Mouse (Mus musculus) liver, adult 2 months (tissue): Measurements from ENCODE around the gene Dlk2. TPM values are rescaled to one million over a fixed set of nuclear protein-coding genes. Genes with fewer than 3 reads are reported as not detected.
A peak's percentile ranks its signal among the peaks of the same experiment; 100 is the strongest.

Experiments used
- DNase-seq: peaks from one replicate; pipeline ENCODE4 v3.0.0-alpha.2; 2011; ENCODE audit warnings: low read depth, low spot score; ENCODE audit errors: extremely low read depth
- H3K27ac ChIP-seq: fragments of 200-500 bp; replicated peaks from 2 replicates; pipeline ENCODE4 v1.5.1; 2012; ENCODE audit warnings: low read depth, mild to moderate bottlenecking, control low read depth, inconsistent platforms, low read length; ENCODE audit not compliant: insufficient read depth
- H3K27me3 ChIP-seq: fragments of 200-500 bp; 2 replicates; pipeline ENCODE4 v1.6.1; 2012; ENCODE audit warnings: mild to moderate bottlenecking, moderate library complexity, low read length, inconsistent platforms; ENCODE audit not compliant: control insufficient read depth, insufficient read depth
- H3K36me3 ChIP-seq: fragments of 200-500 bp; 2 replicates; pipeline ENCODE4 v1.6.1; 2012; ENCODE audit warnings: low read length, inconsistent platforms; ENCODE audit not compliant: control insufficient read depth, insufficient read depth
- H3K4me1 ChIP-seq: fragments of 200-500 bp; 2 replicates; pipeline ENCODE4 v1.6.1; 2011; ENCODE audit warnings: low read length; ENCODE audit not compliant: control insufficient read depth, insufficient read depth
- H3K4me3 ChIP-seq: fragments of 200-500 bp; 2 replicates; pipeline ENCODE4 v1.5.1; 2011; ENCODE audit warnings: low read depth, mild to moderate bottlenecking, control low read depth, low read length, moderate library complexity; ENCODE audit not compliant: insufficient read depth
- H3K79me2 ChIP-seq: fragments of 200-500 bp; 2 replicates; pipeline ENCODE4 v1.6.1; 2012; ENCODE audit warnings: inconsistent platforms, mild to moderate bottlenecking, low read length, moderate library complexity; ENCODE audit not compliant: control insufficient read depth, insufficient read depth
- H3K9ac ChIP-seq: fragments of 200-500 bp; 2 replicates; pipeline ENCODE4 v1.6.1; 2012; ENCODE audit warnings: low read depth, mild to moderate bottlenecking, control low read depth, inconsistent platforms, low read length
- CTCF ChIP-seq: fragments of 200-500 bp; IDR thresholded peaks from 2 replicates; pipeline ENCODE4 v1.5.1; 2011; ENCODE audit warnings: low read depth, low read length, control low read depth
- POLR2A ChIP-seq: fragments of 200-500 bp; IDR thresholded peaks from 2 replicates; pipeline ENCODE4 v1.6.1; 2011; ENCODE audit warnings: low read length, control low read depth; ENCODE audit not compliant: insufficient read depth; ENCODE audit errors: extremely low read depth
- WGBS: fragments of 180-500 bp; shearing (Covaris S2); methylation state at CpG from one replicate; pipeline ENCODE4 v1.1.7; 2018; 5-methylcytosine and 5-hydroxymethylcytosine counted together
- polyA plus RNA-seq: library from polyadenylated mRNA; depleted of rRNA; stranded (reverse); fragments of >200 nt; gene quantifications from 2 replicates; pipeline ENCODE4 v1.2.3, GENCODE M21; 2012; rRNA removed
- total RNA-seq: library from RNA; depleted of rRNA; stranded (reverse); fragments of >200 nt; gene quantifications from 2 replicates; pipeline ENCODE4 v1.2.3, GENCODE M21; 2014; rRNA removed

The Dlk2 gene
- total RNA-seq (not detected in 2 replicates), polyA plus RNA-seq (not detected in 2 replicates)

GRCm38 (mm10) chr17:46297364-46298219 is at the start of gene Dlk2:
TSS of gene Dlk2 (plus strand) at chr17:46297421.
- H3K27me3 ChIP-seq, result peaks cover 10% of the 10 kb centered on the region; the same call in 1 of the 2 replicates
- H3K36me3 ChIP-seq, result no peaks in the 10 kb centered on the region
- WGBS, result 1% methylated on average over 83 of the region's 86 CpGs
- TF ChIP-seq POLR2A, result no peak
- TF ChIP-seq CTCF, result no peak
- no peaks in the 10 kb centered on the region for H3K79me2 ChIP-seq
- DNase-seq, result no peak
- peaks cover 3% of the 10 kb centered on the region; the same call in 1 of the 2 replicates for H3K4me1 ChIP-seq
- H3K27ac ChIP-seq, result no peak within 1 kb of the TSS
- H3K9ac ChIP-seq, result no peak within 1 kb of the TSS
- H3K4me3 ChIP-seq, result peak within 1 kb of the TSS; percentile 55; the same call in 1 of the 2 replicates

- no peaks in the 10 kb centered on the region for H3K27me3 ChIP-seq
- peaks cover 7% of the 10 kb centered on the region; the same call in 1 of the 2 replicates for H3K79me2 ChIP-seq
- WGBS, result under 1% methylated on average over 53 of the region's 53 CpGs
- peak within 1 kb of the TSS; percentile 90 for H3K4me3 ChIP-seq
- H3K36me3 ChIP-seq, result peaks cover 4% of the 10 kb centered on the region; the same call in 1 of the 2 replicates
- TF ChIP-seq CTCF, result no peak
- TF ChIP-seq POLR2A, result peak; percentile 77; the same call in 1 of the 2 replicates
- peak within 1 kb of the TSS; percentile 68 for H3K27ac ChIP-seq
- DNase-seq, result peak; percentile 84
- H3K9ac ChIP-seq, result peak within 1 kb of the TSS; percentile 92
- H3K4me1 ChIP-seq, result peaks cover 13% of the 10 kb centered on the region
Measured at GRCm38 (mm10) chr17:46247512-46248188, 49.6 kb upstream of the Dlk2 start, which contains the start of the genes Polr1c and Yipf3. TSS of gene Polr1c (minus strand) at chr17:46248054. TSS of gene Yipf3 (plus strand) at chr17:46248080.

DNA sequence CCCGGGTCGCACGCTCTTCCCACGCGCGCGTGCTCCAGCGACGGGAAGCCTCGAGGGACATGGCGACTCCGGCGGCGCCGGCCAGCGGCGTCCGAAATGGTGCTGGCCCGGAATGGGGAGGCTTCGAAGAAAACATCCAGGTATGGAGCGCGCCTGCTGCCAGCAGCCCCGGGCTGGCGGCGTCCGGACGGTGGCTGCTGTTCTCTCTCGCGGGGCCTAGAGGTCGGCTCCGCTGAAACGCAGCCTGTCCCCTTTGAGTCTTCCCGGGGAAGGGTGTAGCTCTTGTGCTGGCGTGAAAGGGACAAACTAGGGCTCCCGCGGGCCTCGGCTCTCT is 49.1 kb upstream of the Dlk2 start:
- Histone ChIP-seq H3K9ac (peak overlapping the region; percentile 92), H3K79me2 (peaks cover 7% of the 10 kb centered on the region; the same call in 1 of the 2 replicates), H3K4me1 (peaks cover 13% of the 10 kb centered on the region), H3K36me3 (peaks cover 4% of the 10 kb centered on the region; the same call in 1 of the 2 replicates), H3K4me3 (peak overlapping the region; percentile 90), H3K27ac (peak overlapping the region; percentile 68), H3K27me3 (no peaks in the 10 kb centered on the region)
- no peak for TF ChIP-seq CTCF
- TF ChIP-seq POLR2A, result no peak
- DNase-seq, result no peak
- WGBS, result under 1% methylated on average over 37 of the region's 37 CpGs

GRCm38 (mm10) chr17:46251174-46251573 is 46.0 kb upstream of the Dlk2 start:
- 84% methylated on average over 7 of the region's 7 CpGs for WGBS
- Histone ChIP-seq H3K36me3 (peaks cover 2% of the 10 kb centered on the region; the same call in 1 of the 2 replicates), H3K4me1 (peaks cover 15% of the 10 kb centered on the region), H3K79me2 (peaks cover 7% of the 10 kb centered on the region; the same call in 1 of the 2 replicates), H3K9ac (no peak overlapping the region), H3K4me3 (no peak overlapping the region), H3K27me3 (no peaks in the 10 kb centered on the region; the same call in 1 of the 2 replicates), H3K27ac (no peak overlapping the region)
- no peak for DNase-seq
- TF ChIP-seq CTCF (peak; percentile 35), POLR2A (no peak)

DNA sequence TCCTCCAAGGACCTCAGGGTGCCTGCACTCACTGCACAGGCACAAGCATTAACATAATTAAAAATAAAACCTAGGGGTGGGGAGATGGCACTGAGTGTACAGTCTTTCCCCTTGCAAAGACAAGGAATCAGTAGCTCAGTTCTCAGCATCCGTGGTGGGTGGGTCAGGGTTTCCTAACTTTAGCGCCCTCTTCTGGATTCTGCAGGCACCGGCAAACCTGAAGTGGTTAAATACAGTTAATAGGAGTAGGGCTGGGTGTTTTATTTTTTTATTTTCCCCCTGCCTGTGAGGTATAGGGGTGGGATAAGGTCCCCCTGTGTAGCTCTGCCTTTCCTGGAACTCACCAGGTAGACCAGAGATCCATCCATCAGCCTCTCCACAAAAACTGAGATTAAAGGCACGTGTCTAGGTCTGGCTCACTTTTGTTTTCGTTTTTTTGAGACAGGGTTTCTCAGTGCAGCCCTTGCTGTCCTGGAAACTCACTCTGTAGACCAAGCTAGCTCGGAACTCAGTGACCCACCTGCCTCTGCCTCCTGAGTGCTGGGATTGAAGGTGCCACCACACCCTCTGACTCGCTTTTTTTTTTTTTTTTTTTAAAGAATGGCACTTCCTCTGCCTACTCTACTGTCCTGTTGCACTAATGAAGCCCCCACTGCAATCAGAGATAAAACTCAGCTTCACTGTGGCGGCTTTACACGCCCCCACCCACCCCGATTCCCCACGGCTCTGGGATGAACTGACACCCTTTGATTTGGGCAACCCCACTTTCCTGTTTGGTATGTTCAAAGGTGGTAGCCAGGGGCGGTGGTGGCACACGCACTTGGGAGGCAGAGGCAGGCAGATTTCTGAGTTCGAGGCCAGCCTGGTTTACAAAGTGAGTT is 44.4 kb upstream of the Dlk2 start:
- TF ChIP-seq CTCF, result peak; percentile 19; the same call in 1 of the 2 replicates
- TF ChIP-seq POLR2A, result no peak
- H3K79me2 ChIP-seq, result peaks cover 3% of the 10 kb centered on the region; the same call in 1 of the 2 replicates
- no peak overlapping the region for H3K27ac ChIP-seq
- 62% methylated on average over 14 of the region's 14 CpGs for WGBS
- no peak for DNase-seq
- no peak overlapping the region for H3K9ac ChIP-seq
- H3K36me3 ChIP-seq, result peaks cover 2% of the 10 kb centered on the region; the same call in 1 of the 2 replicates
- no peak overlapping the region for H3K4me3 ChIP-seq
- peaks cover 9% of the 10 kb centered on the region; the same call in 1 of the 2 replicates for H3K4me1 ChIP-seq
- H3K27me3 ChIP-seq, result no peaks in the 10 kb centered on the region; the same call in 1 of the 2 replicates
